Mouse (Mus musculus) inflammation-experienced regulatory T-cells, adult 16 weeks (primary cell): ENCODE measurements around the gene Fbxo36. TPM values are rescaled to one million over a fixed set of nuclear protein-coding genes. Genes with fewer than 3 reads are reported as not detected.

ENCODE experiments used
- polyA plus RNA-seq: library from polyadenylated mRNA; unstranded; fragments of 100-300 nt; shearing (Covaris generic); gene quantifications from one replicate; pipeline ENCODE4 v1.2.1, GENCODE M21; 2017

Gene Fbxo36
- 3.4 TPM for polyA plus RNA-seq

DNA sequence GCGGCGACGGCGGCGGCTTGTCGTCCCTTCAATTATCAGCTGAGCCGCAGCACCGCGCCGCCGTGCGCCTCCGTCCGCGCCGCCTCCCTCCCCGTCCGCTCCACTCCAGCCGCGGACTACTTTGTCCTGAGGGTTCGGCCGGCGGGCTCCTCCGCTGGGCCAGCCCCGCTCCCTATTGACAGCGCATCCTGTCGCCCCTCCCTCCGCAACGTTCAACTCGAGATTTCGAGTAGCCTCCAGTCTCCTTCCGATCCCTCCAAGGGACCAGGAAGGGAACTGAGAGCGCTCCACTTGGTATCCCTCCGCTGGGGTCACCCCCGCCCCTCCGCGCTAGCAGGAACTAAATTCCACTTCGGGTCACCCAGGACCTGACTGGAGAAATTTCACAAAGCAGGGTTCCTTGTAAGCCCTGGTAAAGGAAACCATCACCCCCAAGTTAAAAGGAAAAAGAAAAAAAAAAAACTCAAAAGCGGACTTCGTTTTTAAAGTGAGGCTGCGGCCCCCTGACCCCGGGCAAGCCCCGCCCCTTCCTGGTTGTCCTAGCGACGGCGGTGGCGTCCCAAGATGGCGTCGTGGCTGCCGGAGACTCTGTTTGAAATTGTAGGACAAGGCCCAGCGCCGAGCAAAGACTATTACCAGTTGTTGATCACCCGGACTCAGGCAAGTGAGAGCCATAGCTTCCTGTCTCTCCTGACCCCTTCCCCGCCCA, at the start of gene Fbxo36:
TSS of gene Fbxo36 (plus strand) at position 533 of the 709 bp plus-strand sequence.

DNA sequence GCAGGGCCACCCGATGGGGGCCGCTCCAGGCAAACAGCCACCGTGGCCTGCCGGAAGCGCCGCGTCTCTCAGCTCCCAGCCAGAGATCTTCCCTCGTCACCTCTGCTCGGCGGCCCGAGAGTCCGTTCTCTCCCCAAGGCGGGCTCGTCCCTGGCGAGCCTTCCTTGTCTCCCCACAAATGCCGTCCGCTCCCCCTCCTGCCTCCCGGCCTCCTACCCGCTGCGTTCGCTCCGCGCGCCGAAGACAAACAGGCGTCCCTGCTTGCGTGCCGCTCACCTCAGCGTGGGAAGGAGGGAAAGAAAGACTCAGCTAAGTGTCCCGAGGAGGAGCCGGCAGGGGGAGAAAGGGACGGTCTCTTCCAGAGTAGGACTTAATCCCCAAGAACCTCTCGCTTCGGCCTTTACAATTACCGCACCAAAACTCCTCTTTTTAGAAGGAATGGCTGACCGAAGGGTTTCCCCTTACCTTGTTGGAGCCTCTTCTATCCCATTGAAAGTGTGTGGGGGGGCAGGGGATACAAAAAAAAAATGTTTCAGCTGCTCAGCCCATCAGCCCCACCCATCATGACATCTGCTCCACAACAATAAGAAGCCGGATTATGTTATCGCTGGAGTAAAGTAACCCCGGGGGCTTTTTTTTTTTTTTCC, 500 bp downstream of the Fbxo36 start, which contains the start of gene Trip12:
TSS of gene Trip12 (minus strand) at position 499 of the 647 bp plus-strand sequence.

DNA sequence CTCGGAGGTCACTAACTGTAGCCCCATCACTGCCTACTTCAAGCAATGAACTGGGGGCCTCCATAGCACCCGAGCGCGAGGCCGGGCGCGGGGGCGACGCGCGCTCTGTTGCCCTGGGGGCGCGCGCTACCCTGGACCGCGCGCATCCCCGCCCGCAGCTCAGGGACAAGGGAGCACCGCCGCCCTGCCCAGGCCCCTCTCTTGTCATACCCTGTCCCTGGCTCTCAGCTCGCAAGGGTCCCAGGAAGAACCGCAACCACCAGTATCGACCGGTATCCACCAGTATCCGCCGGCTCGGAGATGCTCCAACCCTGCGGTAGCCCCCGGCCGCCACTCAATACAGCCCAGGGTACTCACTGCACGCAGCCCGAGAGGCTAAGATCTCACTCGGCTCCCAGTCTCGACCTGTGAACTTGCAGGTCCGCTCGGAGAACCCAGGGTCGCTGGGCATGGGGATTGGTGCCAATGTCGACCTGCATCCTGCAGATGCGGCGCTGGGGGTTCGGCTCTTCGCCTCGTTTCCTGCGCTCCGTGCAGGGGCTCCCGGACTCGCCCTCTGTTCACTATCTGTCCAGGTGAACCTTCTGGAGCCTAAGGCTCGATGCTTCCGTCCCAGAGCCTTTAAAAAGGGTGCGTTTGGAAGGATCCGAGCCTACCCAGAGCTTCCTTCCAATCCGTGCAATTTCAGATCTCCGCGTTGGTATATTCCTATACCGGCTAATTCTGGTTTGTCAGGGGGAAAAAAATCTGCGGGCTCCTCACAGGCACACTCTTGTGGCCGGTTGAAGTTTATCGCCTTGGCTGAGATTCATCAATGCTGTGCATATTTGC, 95.1 kb downstream of the Fbxo36 start, which contains the start of gene Slc16a14:
TSS of gene Slc16a14 (minus strand) at position 632 of the 831 bp plus-strand sequence.

Other genes with a start within 250 kb of the Fbxo36 start
- gene Dner, start 143.6 kb upstream of the Fbxo36 start, polyA plus RNA-seq: not detected
- gene Trip12, start 675 bp downstream of the Fbxo36 start, polyA plus RNA-seq: 262 TPM
- not detected for gene Slc16a14, start 95.3 kb downstream of the Fbxo36 start, polyA plus RNA-seq